Mouse (Mus musculus) CH12.LX (cell line): ENCODE results near the gene Zfp867. TPM values are rescaled to one million over a fixed set of nuclear protein-coding genes. Genes with fewer than 3 reads are reported as not detected.

Source experiments
- DNase-seq: peaks from one replicate; pipeline ENCODE4 v3.0.0-alpha.2; 2013; ENCODE audit errors: extremely low read depth
- H3K27ac ChIP-seq: 2 replicates; pipeline ENCODE4 v1.5.1; 2012; ENCODE audit warnings: low read depth, mild to moderate bottlenecking, control low read depth, moderate library complexity; ENCODE audit not compliant: insufficient read depth
- H3K27me3 ChIP-seq: replicated peaks from 2 replicates; pipeline ENCODE3; 2012; ENCODE audit warnings: inconsistent platforms
- H3K36me3 ChIP-seq, 2 experiments: replicated peaks in 1 of 2; 2 replicates each; pipeline versions ENCODE3 to v1.6.1; 2012; ENCODE audit warnings: inconsistent platforms in 1 of 2, low read length in 1 of 2, mild to moderate bottlenecking in 1 of 2, mixed read lengths in 1 of 2, moderate library complexity in 1 of 2; ENCODE audit not compliant: control insufficient read depth in 1 of 2, insufficient read depth in 1 of 2
- H3K4me1 ChIP-seq, 2 experiments: 2 replicates each; pipeline ENCODE4 v1.6.1; 2012; ENCODE audit warnings: inconsistent platforms in 1 of 2, moderate library complexity in 1 of 2; ENCODE audit not compliant: insufficient read depth in 2 of 2, control insufficient read depth in 1 of 2
- H3K4me2 ChIP-seq: 2 replicates; pipeline ENCODE4 v1.6.1; 2012; ENCODE audit warnings: low read depth, mild to moderate bottlenecking, control low read depth; ENCODE audit not compliant: poor library complexity, insufficient read depth, severe bottlenecking
- H3K4me3 ChIP-seq, 3 experiments: fragments of 150-350 bp in 1 of 3; sonication (generic) in 1 of 3; replicated peaks in 1 of 3; 2 replicates each; pipeline versions ENCODE3 to v1.5.1; 2011 to 2012; ENCODE audit warnings: low read depth in 2 of 3, low read length in 2 of 3, mild to moderate bottlenecking in 2 of 3, moderate library complexity in 2 of 3, control low read depth in 1 of 3, improper control_type of control experiment in 1 of 3, inconsistent platforms in 1 of 3, mixed read lengths in 1 of 3; ENCODE audit not compliant: poor library complexity in 1 of 3
- H3K79me2 ChIP-seq: replicated peaks from 2 replicates; pipeline ENCODE4 v1.6.1; 2012; ENCODE audit warnings: mild to moderate bottlenecking, moderate library complexity; ENCODE audit not compliant: control insufficient read depth, poor library complexity, insufficient read depth, severe bottlenecking; ENCODE audit errors: extremely low read depth
- H3K9ac ChIP-seq: 2 replicates; pipeline ENCODE4 v1.6.1; 2012; ENCODE audit warnings: low read depth, mild to moderate bottlenecking, control low read depth, moderate library complexity; ENCODE audit not compliant: insufficient read depth
- H3K9me3 ChIP-seq: replicated peaks from 2 replicates; pipeline ENCODE3; 2012; ENCODE audit warnings: low read length, inconsistent platforms, mixed read lengths
- CHD1 ChIP-seq: IDR thresholded peaks from 2 replicates; pipeline ENCODE4 v1.6.1; 2012; ENCODE audit warnings: low read depth, low read length, improper control_type of control experiment, inconsistent platforms
- CHD2 ChIP-seq: IDR thresholded peaks from 2 replicates; pipeline ENCODE4 v1.6.1; 2011; ENCODE audit warnings: low read length, improper control_type of control experiment
- EP300 ChIP-seq: IDR thresholded peaks from 2 replicates; pipeline ENCODE4 v1.6.1; 2011; ENCODE audit warnings: low read length, improper control_type of control experiment
- ETS1 ChIP-seq: conservative IDR thresholded peaks from 2 replicates; pipeline ENCODE4 v1.6.1; 2012; ENCODE audit warnings: low read depth, mild to moderate bottlenecking, inconsistent platforms, low read length, improper control_type of control experiment, moderate library complexity
- GABPA ChIP-seq: IDR thresholded peaks from 2 replicates; pipeline ENCODE4 v1.6.1; 2012; ENCODE audit warnings: low read depth, low read length, improper control_type of control experiment, inconsistent platforms; ENCODE audit not compliant: insufficient replicate concordance
- HCFC1 ChIP-seq: IDR thresholded peaks from 2 replicates; pipeline ENCODE4 v1.6.1; 2012; ENCODE audit warnings: low read depth, mild to moderate bottlenecking, inconsistent platforms, low read length, improper control_type of control experiment
- IRF4 ChIP-seq: IDR thresholded peaks from 2 replicates; pipeline ENCODE4 v1.6.1; 2014; ENCODE audit warnings: low read depth, mild to moderate bottlenecking, inconsistent platforms, low read length, improper control_type of control experiment
- JUND ChIP-seq: conservative IDR thresholded peaks from 2 replicates; pipeline ENCODE4 v1.6.1; 2011; ENCODE audit warnings: low read depth, low read length, improper control_type of control experiment
- MAZ ChIP-seq: IDR thresholded peaks from 2 replicates; pipeline ENCODE4 v1.6.1; 2012; ENCODE audit warnings: low read depth, mild to moderate bottlenecking, inconsistent platforms, low read length, improper control_type of control experiment, moderate library complexity
- MEF2A ChIP-seq: IDR thresholded peaks from 2 replicates; pipeline ENCODE4 v1.6.1; 2014; ENCODE audit warnings: low read depth, mild to moderate bottlenecking, inconsistent platforms, low read length, improper control_type of control experiment, borderline replicate concordance
- MYC ChIP-seq: IDR thresholded peaks from 2 replicates; pipeline ENCODE4 v1.6.1; 2011; ENCODE audit warnings: low read depth, mild to moderate bottlenecking, improper control_type of control experiment, low read length
- NELFE ChIP-seq: IDR thresholded peaks from 2 replicates; pipeline ENCODE4 v1.6.1; 2011; ENCODE audit warnings: low read depth, low read length, improper control_type of control experiment
- PAX5 ChIP-seq: IDR thresholded peaks from 2 replicates; pipeline ENCODE4 v1.6.1; 2012; ENCODE audit warnings: low read length, inconsistent platforms, mixed read lengths
- RCOR1 ChIP-seq: conservative IDR thresholded peaks from 2 replicates; pipeline ENCODE4 v1.6.1; 2012; ENCODE audit warnings: low read depth, mild to moderate bottlenecking, inconsistent platforms, low read length, improper control_type of control experiment
- TBP ChIP-seq: conservative IDR thresholded peaks from 2 replicates; pipeline ENCODE4 v1.6.1; 2011; ENCODE audit warnings: low read depth, low read length, improper control_type of control experiment
- TCF12 ChIP-seq: IDR thresholded peaks from 2 replicates; pipeline ENCODE4 v1.6.1; 2014; ENCODE audit warnings: low read depth, mild to moderate bottlenecking, inconsistent platforms, low read length, improper control_type of control experiment
- USF2 ChIP-seq: conservative IDR thresholded peaks from 2 replicates; pipeline ENCODE4 v1.6.1; 2011; ENCODE audit warnings: low read depth, low read length, improper control_type of control experiment
- ZC3H11A ChIP-seq: IDR thresholded peaks from 2 replicates; pipeline ENCODE4 v1.6.1; 2012; ENCODE audit warnings: low read depth, mild to moderate bottlenecking, inconsistent platforms, low read length, improper control_type of control experiment
- ZMIZ1 ChIP-seq: IDR thresholded peaks from 2 replicates; pipeline ENCODE4 v1.6.1; 2012; ENCODE audit warnings: low read depth, mild to moderate bottlenecking, inconsistent platforms, low read length, improper control_type of control experiment
- ZNF384 ChIP-seq: IDR thresholded peaks from 2 replicates; pipeline ENCODE4 v1.6.1; 2012; ENCODE audit warnings: low read depth, low read length, improper control_type of control experiment, inconsistent platforms
- dilution Hi-C: fragments of 300-500 bp; cut with MboI; formaldehyde crosslinking; loops from 2 replicates; pipeline ENCODE4 v1.14.3; 2020; ENCODE audit warnings: low sequenced_read_pairs; ENCODE audit not compliant: extremely low pct_unique_long_range_greater_than_20kb, extremely low pct_ligation_motif_present
- in situ Hi-C: fragments of 300-500 bp; cut with MboI; formaldehyde crosslinking; loops from 3 replicates; pipeline ENCODE4 v1.14.3; 2019; ENCODE audit warnings: low sequenced_read_pairs, low pct_ligation_motif_present, low pct_unique_long_range_greater_than_20kb, mixed read lengths
- polyA plus RNA-seq: library from polyadenylated mRNA; unstranded; fragments of >175 nt; gene quantifications from 2 replicates; pipeline ENCODE4 v1.2.1, GENCODE M21; 2012; ENCODE audit warnings: low read depth; ENCODE audit not compliant: insufficient read length
- total RNA-seq, 2 experiments: library from RNA; depleted of rRNA; stranded (reverse); fragments of 300-350 nt in 1 of 2; fragments of >200 nt in 1 of 2; gene quantifications; 2 replicates each; pipeline ENCODE4 v1.2.3; 2012 to 2014

Zfp867 gene
- total and polyA plus RNA-seq, 3 experiments, result 4.6 to 7.1 (median 4.9) TPM

GRCm38 (mm10) chr11:59512733-59513132 is 40.5 kb upstream of the Zfp867 start:
- dilution Hi-C loops, result no loop called here
- H3K27ac ChIP-seq, result no peak overlapping the region
- in situ Hi-C loops, result no loop called here

GRCm38 (mm10) chr11:59511558-59511957 is 39.3 kb upstream of the Zfp867 start:
- dilution Hi-C loops, result no loop called here
- H3K27ac ChIP-seq, result no peak overlapping the region
- no peaks in the 10 kb centered on the region for H3K27me3 ChIP-seq
- no peak overlapping the region for H3K9ac ChIP-seq
- H3K4me3 ChIP-seq, result no peak overlapping the region
- H3K79me2 ChIP-seq, result no peaks in the 10 kb centered on the region
- no peaks in the 10 kb centered on the region for H3K9me3 ChIP-seq
- no peak overlapping the region for H3K4me2 ChIP-seq
- no peak for DNase-seq
- TF ChIP-seq EP300 (no peak), MAZ (no peak), TCF12 (no peak), ZC3H11A (no peak), USF2 (no peak), HCFC1 (no peak), CHD2 (no peak), NELFE (no peak), RCOR1 (no peak)
- TF ChIP-seq, all 38 proteins: peak for 0
- in situ Hi-C loops, result no loop called here
- peaks cover 0 to 35% of the 10 kb centered on the region in 2 experiments for H3K36me3 ChIP-seq
- peaks cover 3 to 11% of the 10 kb centered on the region in 2 experiments; a peak in 2 of 4 replicates for H3K4me1 ChIP-seq

More at GRCm38 (mm10) chr11:59512733-59513132, 40.5 kb upstream of the Zfp867 start:
- Histone ChIP-seq H3K4me1 (peaks cover 0 to 4% of the 10 kb centered on the region in 2 experiments; a peak in 1 of 4 replicates), H3K9ac (no peak overlapping the region), H3K79me2 (no peaks in the 10 kb centered on the region), H3K27me3 (no peaks in the 10 kb centered on the region)
- no peak for DNase-seq
- TF ChIP-seq CHD1 (no peak), JUND (no peak), GABPA (no peak), HCFC1 (no peak), IRF4 (no peak), PAX5 (no peak), ZC3H11A (no peak), ZMIZ1 (no peak), MYC (no peak), ZNF384 (no peak), TBP (no peak), ETS1 (no peak), MEF2A (no peak)
- TF ChIP-seq, all 38 proteins: peak for 0
- Histone ChIP-seq H3K4me2 (no peak overlapping the region), H3K36me3 (peaks cover 0 to 28% of the 10 kb centered on the region in 2 experiments), H3K9me3 (no peaks in the 10 kb centered on the region), H3K4me3 (no peak overlapping the region)
